Mouse (Mus musculus) midbrain, embryonic 12.5 days (tissue): Measurements from ENCODE around the gene Cdc26. TPM values are rescaled to one million over a fixed set of nuclear protein-coding genes. Genes with fewer than 3 reads are reported as not detected.

Experiments
- ATAC-seq: fragments of 200-750 bp; cut with Nextera tagmentation; 2 replicates; pipeline ENCODE4 v1.8.0; 2017; ENCODE audit warnings: low read depth, moderate TSS enrichment, moderate library complexity; ENCODE audit not compliant: low FRiP score
- H3K27ac ChIP-seq: fragments of 300-500 bp; sonication (generic); replicated peaks from 2 replicates; pipeline ENCODE4 v1.5.1; 2016; ENCODE audit warnings: mild to moderate bottlenecking
- H3K27me3 ChIP-seq: fragments of 300-500 bp; sonication (generic); 2 replicates; pipeline ENCODE4 v1.6.1; 2016; ENCODE audit warnings: mild to moderate bottlenecking
- H3K36me3 ChIP-seq: fragments of 300-500 bp; sonication (generic); 2 replicates; pipeline ENCODE4 v1.6.1; 2016
- H3K4me1 ChIP-seq: fragments of 300-500 bp; sonication (generic); 2 replicates; pipeline ENCODE4 v1.6.1; 2016
- H3K4me2 ChIP-seq: fragments of 300-500 bp; sonication (generic); replicated peaks from 2 replicates; pipeline ENCODE4 v1.6.1; 2016; ENCODE audit warnings: mild to moderate bottlenecking, moderate library complexity
- H3K4me3 ChIP-seq: fragments of 300-500 bp; sonication (generic); 2 replicates; pipeline ENCODE4 v1.5.1; 2016; ENCODE audit warnings: mild to moderate bottlenecking
- H3K9ac ChIP-seq: fragments of 300-500 bp; sonication (generic); replicated peaks from 2 replicates; pipeline ENCODE4 v1.6.1; 2016; ENCODE audit warnings: mild to moderate bottlenecking, moderate library complexity
- H3K9me3 ChIP-seq: fragments of 300-500 bp; sonication (generic); 2 replicates; pipeline ENCODE4 v1.6.1; 2016; ENCODE audit warnings: mild to moderate bottlenecking
- WGBS: fragments of 180-500 bp; shearing (Covaris S2); methylation state at CpG from one replicate; pipeline ENCODE4 v1.1.7; 2016; 5-methylcytosine and 5-hydroxymethylcytosine counted together
- polyA plus RNA-seq: library from polyadenylated mRNA; unstranded; fragments of >200 nt; fragmentation: Nextera tagmentation; extraction: Ambion mirVana; gene quantifications from 2 replicates; pipeline ENCODE4 v1.2.1, GENCODE M21; 2016

The Cdc26 gene
- polyA plus RNA-seq, 1 experiment from 2014 or later, result 157 TPM

DNA sequence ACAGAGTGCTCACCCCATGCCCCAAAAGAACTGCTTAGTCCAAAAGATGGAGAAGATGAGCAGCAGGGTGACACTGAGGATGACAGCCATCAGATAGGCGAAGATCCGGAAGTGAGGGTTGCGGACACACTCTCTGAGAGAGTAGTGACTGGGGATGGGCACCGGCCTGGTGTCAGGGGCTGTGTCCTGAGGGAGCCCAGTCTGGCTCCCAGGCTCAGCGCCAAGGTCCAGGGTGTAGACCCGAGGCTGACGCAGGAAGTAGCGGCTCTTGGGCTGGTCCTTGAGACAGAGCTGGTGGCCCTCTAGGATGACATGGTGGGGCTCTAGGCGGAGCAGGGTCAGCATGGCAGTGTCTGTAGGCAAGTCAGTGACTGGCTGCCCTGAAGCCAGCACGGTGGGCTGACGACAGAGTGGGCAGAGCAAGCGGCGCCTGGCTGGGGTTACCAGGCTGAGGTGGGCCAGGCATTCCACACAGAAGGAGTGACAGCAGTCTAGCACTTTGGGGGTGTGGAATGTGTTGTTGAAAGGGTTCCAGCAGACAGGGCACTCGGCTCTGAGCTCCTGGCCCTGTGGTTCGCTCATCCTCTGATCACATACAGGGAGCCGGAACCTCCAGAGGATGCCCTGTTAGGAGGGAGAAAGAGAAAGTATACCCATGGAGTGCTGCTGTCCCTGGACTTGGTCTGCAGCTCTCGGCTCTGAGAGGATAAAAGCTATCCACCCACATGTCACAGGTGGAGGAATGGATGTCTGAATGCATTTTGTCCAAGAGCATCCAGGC, 19.7 kb upstream of the Cdc26 start:
- H3K9ac ChIP-seq, result no peak overlapping the region
- no peak overlapping the region for H3K27ac ChIP-seq
- no peak overlapping the region for H3K4me2 ChIP-seq
- 84% methylated on average over 17 of the region's 17 CpGs for WGBS
- H3K4me1 ChIP-seq, result no peaks in the 10 kb centered on the region
- no peaks in the 10 kb centered on the region for H3K27me3 ChIP-seq
- no peaks in the 10 kb centered on the region for H3K9me3 ChIP-seq
- ATAC-seq, result no peak
- no peak overlapping the region for H3K4me3 ChIP-seq
- H3K36me3 ChIP-seq, result peaks cover 30% of the 10 kb centered on the region

DNA sequence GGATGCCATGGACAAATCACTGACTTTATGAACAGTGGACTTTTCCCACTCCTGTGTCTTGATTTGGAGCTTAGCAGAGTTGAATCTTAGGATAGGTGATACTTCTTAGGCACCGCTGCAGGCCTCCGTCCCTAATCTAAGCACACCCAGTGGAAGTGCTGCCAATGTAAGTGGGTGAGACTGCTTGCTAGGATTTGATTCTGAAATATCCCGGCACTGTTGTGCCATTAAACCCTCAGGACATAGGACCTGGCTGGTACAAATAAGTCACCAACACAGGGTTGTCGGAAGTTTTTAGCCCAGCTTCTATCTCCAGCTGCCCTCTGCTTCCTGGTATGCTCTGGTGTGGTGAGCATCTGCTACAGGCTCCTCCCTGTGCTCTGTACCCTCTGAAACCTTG, 17.4 kb upstream of the Cdc26 start:
- Histone ChIP-seq H3K9ac (no peak overlapping the region), H3K4me1 (no peaks in the 10 kb centered on the region), H3K27ac (no peak overlapping the region), H3K4me3 (no peak overlapping the region), H3K9me3 (no peaks in the 10 kb centered on the region), H3K36me3 (peaks cover 52% of the 10 kb centered on the region), H3K4me2 (no peak overlapping the region), H3K27me3 (no peaks in the 10 kb centered on the region)
- 94% methylated on average over 4 of the region's 4 CpGs for WGBS
- no peak for ATAC-seq

DNA sequence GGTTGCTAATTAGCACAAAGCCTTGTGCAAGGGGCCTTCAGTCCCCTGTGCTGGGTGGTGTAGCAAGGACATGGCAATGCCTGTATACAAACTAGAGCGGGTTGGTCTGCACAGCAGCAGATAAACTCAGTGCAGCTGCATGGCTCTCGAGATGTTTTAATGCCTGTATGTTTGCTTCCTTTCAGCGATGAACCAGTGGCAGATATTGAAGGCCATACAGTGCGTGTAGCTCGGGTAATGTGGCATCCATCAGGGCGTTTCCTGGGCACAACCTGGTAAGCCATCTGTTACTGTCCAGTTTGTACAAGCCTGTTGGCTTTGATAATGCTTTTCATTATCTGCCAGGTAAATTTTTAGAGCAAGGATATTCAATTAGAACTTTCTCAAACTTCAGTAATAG, 10.6 kb upstream of the Cdc26 start:
- no peak for ATAC-seq
- no peaks in the 10 kb centered on the region for H3K4me1 ChIP-seq
- WGBS, result 95% methylated on average over 6 of the region's 6 CpGs
- H3K36me3 ChIP-seq, result peaks cover 99% of the 10 kb centered on the region
- H3K27me3 ChIP-seq, result no peaks in the 10 kb centered on the region
- no peak overlapping the region for H3K4me2 ChIP-seq
- no peaks in the 10 kb centered on the region for H3K9me3 ChIP-seq
- no peak overlapping the region for H3K4me3 ChIP-seq
- no peak overlapping the region for H3K9ac ChIP-seq
- H3K27ac ChIP-seq, result no peak overlapping the region

DNA sequence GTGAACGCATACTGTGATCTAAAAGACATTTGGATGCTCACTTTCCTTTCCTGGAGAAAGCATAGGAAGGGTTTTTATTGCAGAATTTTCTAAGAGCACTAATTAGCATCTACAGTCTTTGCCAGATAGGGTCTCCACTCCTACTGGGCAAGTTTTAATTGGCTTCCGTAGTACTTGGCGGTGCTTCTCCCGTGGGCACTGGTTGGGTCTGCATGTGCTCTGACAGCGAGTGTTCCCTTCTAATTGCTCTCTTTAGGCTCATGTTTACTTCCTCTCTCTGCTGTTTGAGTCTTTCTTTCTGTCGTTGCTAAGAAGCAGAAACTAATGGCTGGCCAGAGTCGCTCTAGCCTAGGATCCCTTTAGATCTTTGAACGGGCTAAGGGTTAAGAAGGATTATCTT, 10.0 kb upstream of the Cdc26 start:
- 87% methylated on average over 8 of the region's 8 CpGs for WGBS
- H3K4me2 ChIP-seq, result no peak overlapping the region
- H3K4me1 ChIP-seq, result no peaks in the 10 kb centered on the region
- H3K27ac ChIP-seq, result no peak overlapping the region
- H3K27me3 ChIP-seq, result no peaks in the 10 kb centered on the region
- no peak overlapping the region for H3K9ac ChIP-seq
- ATAC-seq, result no peak
- H3K4me3 ChIP-seq, result no peak overlapping the region
- peaks cover 99% of the 10 kb centered on the region for H3K36me3 ChIP-seq
- H3K9me3 ChIP-seq, result no peaks in the 10 kb centered on the region

DNA sequence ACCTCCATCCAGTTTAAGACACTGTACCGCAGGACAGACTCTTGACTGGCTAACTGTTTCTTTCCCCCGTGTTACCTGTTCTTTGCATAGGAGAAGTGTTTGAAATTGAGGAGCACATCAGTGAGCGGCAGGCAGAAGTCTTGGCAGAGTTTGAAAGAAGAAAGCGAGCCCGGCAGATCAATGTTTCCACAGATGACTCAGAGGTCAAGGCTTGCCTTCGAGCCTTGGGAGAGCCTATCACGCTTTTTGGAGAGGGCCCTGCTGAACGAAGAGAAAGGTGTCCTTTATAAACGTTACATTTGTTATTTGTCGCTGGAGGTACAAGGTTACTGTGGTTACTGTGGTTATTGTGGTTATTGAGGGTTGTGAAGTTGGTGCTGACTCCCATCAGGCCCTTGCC, 3.2 kb upstream of the Cdc26 start:
- Histone ChIP-seq H3K27me3 (no peaks in the 10 kb centered on the region), H3K4me3 (no peak overlapping the region), H3K9me3 (no peaks in the 10 kb centered on the region), H3K36me3 (peaks cover 53% of the 10 kb centered on the region), H3K4me1 (peaks cover 19% of the 10 kb centered on the region), H3K27ac (no peak overlapping the region), H3K4me2 (no peak overlapping the region), H3K9ac (no peak overlapping the region)
- ATAC-seq, result no peak
- 96% methylated on average over 10 of the region's 10 CpGs for WGBS

DNA sequence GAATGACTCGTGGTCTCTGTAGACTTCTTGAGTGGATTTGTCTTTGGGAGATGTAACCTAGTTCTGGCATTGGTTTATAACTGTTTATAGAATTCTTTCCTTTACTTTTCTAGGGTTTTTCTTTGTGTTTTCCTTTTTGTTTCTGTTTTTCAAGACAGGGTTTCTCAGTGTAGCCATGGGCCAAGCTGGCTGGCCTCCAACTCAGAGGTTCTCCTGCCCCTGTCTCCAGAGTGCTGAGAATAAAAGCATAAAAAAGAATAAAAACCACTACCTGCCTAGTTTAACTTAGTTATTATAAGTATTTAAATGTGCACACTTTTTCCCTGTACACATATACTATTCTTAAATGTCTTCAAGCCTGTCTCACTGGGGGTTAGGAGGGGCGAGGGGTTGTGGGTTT, 1.9 kb upstream of the Cdc26 start:
- Histone ChIP-seq H3K9me3 (no peaks in the 10 kb centered on the region), H3K4me3 (0 out of 2 replicates have a peak overlapping the region, but pooled peaks have one; percentile 85), H3K27ac (no peak overlapping the region), H3K27me3 (no peaks in the 10 kb centered on the region), H3K9ac (peak overlapping the region; percentile 31; the same call in 1 of the 2 replicates), H3K36me3 (peaks cover 40% of the 10 kb centered on the region), H3K4me1 (peaks cover 25% of the 10 kb centered on the region), H3K4me2 (peak overlapping the region; percentile 62)
- ATAC-seq, result no peak
- WGBS, result 88% methylated on average over 2 of the region's 2 CpGs

DNA sequence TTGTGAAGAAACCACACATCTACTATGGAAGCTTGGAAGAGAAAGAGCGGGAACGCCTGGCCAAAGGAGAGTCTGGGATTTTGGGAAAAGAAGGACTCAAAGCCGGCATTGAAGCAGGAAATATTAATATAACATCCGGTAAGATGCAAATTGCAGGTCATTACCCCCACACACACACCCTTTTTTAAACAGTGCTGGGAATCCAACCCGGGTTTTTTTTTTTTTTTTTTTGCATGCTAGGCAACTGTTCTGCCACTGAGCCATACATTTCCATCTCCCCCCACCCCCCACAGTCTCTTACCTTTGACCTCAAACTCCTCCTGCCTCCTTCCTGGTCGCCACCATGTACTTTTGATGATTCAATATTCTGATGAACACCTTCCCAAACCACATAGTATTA, 1.2 kb upstream of the Cdc26 start:
- H3K4me2 ChIP-seq, result peak overlapping the region; percentile 62
- no peak overlapping the region for H3K27ac ChIP-seq
- peaks cover 34% of the 10 kb centered on the region for H3K36me3 ChIP-seq
- peaks cover 28% of the 10 kb centered on the region for H3K4me1 ChIP-seq
- WGBS, result 40% methylated on average over 6 of the region's 6 CpGs
- ATAC-seq, result no peak
- no peaks in the 10 kb centered on the region for H3K9me3 ChIP-seq
- peak overlapping the region; percentile 86 for H3K9ac ChIP-seq
- peak overlapping the region; percentile 85 for H3K4me3 ChIP-seq
- no peaks in the 10 kb centered on the region for H3K27me3 ChIP-seq

DNA sequence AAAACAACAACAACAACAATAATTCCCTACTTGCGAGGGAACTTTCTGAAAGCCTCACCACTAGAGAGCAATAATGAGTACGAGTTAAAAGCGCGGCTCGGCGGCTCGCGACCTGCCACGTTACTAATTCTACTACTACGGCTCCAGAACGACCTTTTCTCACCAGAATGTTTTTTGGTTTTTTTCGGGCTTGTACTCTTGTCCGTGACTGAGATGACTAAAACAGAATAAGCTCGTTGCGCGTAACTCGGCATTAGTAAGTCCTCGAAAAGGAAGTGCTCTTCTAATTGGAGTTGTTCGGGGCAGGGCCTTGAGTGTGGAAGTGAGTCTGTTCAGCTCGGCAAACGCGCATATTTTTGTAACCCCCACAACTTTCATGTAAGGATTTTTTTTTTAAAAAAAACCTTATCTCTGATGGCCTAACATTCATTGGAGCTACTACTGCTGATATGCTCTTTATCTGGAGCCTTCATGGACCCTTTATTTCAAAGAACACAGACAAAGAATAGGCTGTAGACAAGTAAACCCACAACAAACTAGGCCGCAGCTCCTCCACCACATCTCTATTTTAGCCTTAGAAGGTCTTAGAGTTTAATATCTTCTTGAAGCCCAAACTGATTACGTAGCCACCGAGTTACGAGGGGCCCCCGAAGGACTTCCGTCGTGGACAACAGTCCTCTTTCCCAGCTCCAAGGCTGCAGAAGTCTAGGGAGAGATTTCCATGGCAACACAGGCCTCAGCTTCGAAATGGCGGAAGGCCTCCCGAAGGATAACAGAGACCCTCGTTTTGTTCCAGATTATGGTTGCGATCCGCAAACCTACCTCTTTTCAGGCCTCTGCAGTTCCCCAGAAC, 486 bp downstream of the Cdc26 start:
- Histone ChIP-seq H3K9me3 (no peaks in the 10 kb centered on the region), H3K36me3 (peaks cover 20% of the 10 kb centered on the region), H3K27me3 (no peaks in the 10 kb centered on the region), H3K4me1 (peaks cover 31% of the 10 kb centered on the region), H3K4me2 (peak overlapping the region; percentile 51), H3K9ac (peak overlapping the region; percentile 65), H3K27ac (peak overlapping the region; percentile 78), H3K4me3 (peak overlapping the region; percentile 85)
- ATAC-seq, result 0 out of 2 replicates have a peak, but pooled peaks have one; percentile 3
- WGBS, result under 1% methylated on average over 35 of the region's 35 CpGs

DNA sequence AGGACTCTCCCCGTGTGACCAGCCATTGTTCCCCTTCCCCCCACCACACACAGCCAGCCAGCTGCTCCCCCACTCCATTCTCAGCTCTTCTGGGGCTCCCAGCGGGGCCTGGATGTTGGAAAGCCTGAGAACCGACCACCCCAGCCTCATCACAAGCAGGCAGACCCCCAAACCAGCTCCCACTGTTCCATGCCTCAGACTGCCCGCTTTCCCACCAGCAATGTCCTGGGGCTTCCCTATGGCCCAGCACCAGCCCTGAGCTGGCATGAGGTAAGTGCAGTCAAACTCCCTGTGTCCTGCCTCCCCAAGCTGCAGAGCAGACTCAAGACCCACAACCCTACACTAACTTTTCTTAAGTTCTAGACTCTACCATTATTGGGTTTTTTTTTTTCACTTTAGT, 2.3 kb downstream of the Cdc26 start:
- no peaks in the 10 kb centered on the region for H3K9me3 ChIP-seq
- no peak overlapping the region; the same call in 1 of the 2 replicates for H3K4me2 ChIP-seq
- no peak overlapping the region for H3K4me3 ChIP-seq
- no peaks in the 10 kb centered on the region for H3K27me3 ChIP-seq
- no peak overlapping the region for H3K9ac ChIP-seq
- H3K27ac ChIP-seq, result no peak overlapping the region
- 84% methylated on average over 4 of the region's 4 CpGs for WGBS
- ATAC-seq, result no peak
- peaks cover 18% of the 10 kb centered on the region for H3K36me3 ChIP-seq
- peaks cover 31% of the 10 kb centered on the region for H3K4me1 ChIP-seq

DNA sequence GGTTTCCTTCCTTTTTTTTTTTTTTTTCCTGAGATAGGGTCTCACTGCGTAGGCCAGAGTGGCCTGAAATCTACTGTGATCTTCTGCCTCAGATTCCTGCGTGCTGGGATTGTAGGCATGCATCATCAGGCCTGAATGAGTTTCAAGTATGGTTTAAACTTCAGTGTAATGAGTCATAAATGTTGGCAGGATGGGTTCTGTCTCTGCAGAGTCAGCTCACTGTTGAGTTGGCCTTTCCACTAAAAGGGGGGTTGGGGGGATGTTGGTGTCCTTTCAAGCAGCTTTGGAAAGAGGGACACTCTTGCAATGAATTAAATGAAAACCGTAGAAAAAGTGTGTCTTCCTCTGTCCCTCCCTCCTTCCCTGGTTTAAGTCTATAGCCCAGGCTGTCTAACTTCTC, 9.5 kb downstream of the Cdc26 start:
- WGBS, result 95% methylated on average over 3 of the region's 3 CpGs
- Histone ChIP-seq H3K4me3 (no peak overlapping the region), H3K4me2 (no peak overlapping the region), H3K4me1 (no peaks in the 10 kb centered on the region), H3K9ac (no peak overlapping the region), H3K36me3 (peaks cover 72% of the 10 kb centered on the region), H3K9me3 (no peaks in the 10 kb centered on the region), H3K27ac (no peak overlapping the region), H3K27me3 (no peaks in the 10 kb centered on the region)
- no peak for ATAC-seq

DNA sequence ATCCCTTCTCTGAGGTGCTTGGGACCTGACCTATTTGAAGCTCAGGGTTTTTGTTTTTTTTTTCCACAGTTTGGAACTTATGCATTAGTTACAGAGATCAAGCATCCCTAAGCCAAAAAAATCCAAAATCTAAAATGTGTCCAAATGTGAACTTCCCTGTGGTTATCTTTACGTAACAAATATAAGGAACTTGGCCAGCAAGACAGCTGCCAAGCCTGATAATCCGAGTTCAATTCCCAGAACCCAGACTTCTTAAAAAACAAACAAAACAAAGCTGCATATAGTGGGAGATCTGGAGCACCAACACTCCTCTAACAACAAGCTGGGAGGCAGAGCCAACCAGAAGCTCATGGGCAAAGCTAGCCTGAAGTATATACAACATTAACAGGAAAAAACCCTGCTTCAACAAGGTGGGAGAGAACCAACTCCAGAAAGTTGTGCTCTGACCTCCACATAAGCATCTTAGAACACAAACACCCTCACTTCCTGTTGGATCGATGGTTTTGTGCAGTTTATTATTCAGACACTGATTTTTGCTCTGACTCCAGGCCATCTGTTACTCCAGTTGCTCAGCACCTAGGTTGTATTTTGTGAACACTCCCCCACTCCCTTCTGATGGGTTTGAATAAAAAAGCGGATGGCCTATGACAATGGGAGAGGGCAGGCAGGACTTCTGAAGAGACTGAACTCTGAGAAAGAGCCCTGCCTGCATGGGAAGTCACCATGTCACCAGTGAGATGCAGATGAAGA, 10.7 kb downstream of the Cdc26 start:
- Histone ChIP-seq H3K9ac (no peak overlapping the region), H3K4me1 (peaks cover 3% of the 10 kb centered on the region; the same call in 1 of the 2 replicates), H3K4me3 (no peak overlapping the region), H3K36me3 (peaks cover 78% of the 10 kb centered on the region), H3K27me3 (no peaks in the 10 kb centered on the region), H3K27ac (no peak overlapping the region), H3K9me3 (no peaks in the 10 kb centered on the region), H3K4me2 (no peak overlapping the region)
- no peak for ATAC-seq
- 88% methylated on average over 4 of the region's 4 CpGs for WGBS

DNA sequence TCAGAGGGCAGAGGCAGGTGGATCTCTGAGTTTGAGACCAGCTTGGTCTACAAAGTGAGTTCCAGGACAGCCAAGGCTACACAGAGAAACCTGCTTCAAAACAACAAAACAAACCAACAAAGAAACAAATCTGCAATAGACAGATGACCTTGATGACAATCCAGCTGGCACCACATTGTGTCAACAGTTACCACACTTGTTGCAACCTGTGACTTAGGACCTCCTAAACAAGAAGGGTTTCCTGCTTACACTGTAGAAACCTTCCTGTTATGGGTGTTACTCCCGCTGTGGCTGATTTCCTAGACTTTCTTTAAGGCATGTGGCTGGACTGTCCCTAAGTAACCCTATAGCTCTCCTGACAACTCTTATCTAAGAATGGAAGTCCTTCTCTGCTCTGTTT, 12.6 kb downstream of the Cdc26 start:
- no peak overlapping the region for H3K4me2 ChIP-seq
- WGBS, result 97% methylated on average over 1 of the region's 1 CpGs

More for the DNA sequence above, 12.6 kb downstream of the Cdc26 start:
- Histone ChIP-seq H3K9ac (no peak overlapping the region), H3K4me1 (peaks cover 3% of the 10 kb centered on the region; the same call in 1 of the 2 replicates), H3K27ac (no peak overlapping the region), H3K9me3 (no peaks in the 10 kb centered on the region), H3K4me3 (no peak overlapping the region), H3K36me3 (peaks cover 80% of the 10 kb centered on the region), H3K27me3 (no peaks in the 10 kb centered on the region)
- no peak for ATAC-seq
